Mouse (Mus musculus) lung, postnatal 25 days (tissue): ENCODE data around the gene C5ar1.

Experiments
- DNase-seq: peaks from one replicate; pipeline ENCODE4 v3.0.0; 2022; ENCODE audit warnings: low spot score

The C5ar1 gene

DNA sequence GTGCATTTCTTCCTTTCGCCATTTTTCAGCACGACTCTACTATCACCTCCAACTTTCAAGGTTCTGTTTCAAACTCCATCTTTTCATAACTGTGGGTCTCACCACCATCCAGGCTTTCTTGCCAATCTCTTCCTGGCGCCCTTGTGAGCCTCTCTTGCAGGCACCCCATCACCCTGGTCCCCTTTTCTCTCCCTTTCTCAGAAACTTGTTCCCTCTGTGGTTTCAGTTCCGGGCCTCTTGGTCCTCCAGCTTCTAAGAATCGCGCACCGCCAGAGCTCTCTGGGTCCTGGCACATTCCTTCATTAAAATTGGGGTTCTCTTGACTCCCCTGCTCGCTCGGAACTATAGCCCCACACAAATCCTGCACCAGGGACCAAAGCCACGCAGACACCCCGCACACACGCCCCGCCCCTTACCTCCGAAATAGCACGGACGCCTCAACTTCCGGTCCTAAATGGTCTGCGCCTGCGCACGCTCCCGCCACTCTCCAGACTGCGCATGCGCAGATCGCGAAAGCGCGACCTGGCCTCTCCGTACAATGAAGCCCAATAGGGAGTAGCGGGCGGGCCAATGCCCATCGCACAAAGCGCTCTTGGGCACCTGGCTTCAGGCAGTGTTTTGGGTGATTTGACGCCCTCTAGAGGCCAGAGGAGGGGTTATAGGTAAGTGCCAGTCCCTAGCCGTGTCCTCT is 37.6 kb downstream of the C5ar1 start, which contains the start of gene Dhx34:
Gene Dhx34 (minus strand): TSS at position 456 of the 691 bp plus-strand sequence.
- peak; percentile 96 for DNase-seq

- DNase-seq, result no peak
Observed at GRCm38 (mm10) chr7:16213986-16214385, 45.4 kb downstream of the C5ar1 start.

DNA sequence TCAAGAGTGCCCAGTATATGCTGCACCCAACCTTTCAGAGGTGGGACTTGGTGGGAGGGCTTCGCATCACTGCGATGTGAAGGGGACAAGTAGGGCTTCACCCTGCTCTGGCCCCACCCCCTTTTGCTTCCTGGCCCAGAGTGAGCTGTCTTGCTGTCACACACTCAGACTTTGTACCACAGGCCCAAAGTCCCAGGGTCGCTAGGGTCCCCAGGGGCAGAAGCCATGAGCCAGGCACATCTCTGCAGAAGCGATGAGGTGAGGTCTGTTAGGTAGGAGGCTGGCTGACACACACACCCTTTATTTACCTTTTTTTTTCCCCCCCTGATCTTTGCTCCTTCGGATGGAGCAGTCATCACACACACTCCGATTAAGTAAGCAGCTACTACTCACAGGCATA is 46.1 kb downstream of the C5ar1 start:
- DNase-seq, result no peak

DNA sequence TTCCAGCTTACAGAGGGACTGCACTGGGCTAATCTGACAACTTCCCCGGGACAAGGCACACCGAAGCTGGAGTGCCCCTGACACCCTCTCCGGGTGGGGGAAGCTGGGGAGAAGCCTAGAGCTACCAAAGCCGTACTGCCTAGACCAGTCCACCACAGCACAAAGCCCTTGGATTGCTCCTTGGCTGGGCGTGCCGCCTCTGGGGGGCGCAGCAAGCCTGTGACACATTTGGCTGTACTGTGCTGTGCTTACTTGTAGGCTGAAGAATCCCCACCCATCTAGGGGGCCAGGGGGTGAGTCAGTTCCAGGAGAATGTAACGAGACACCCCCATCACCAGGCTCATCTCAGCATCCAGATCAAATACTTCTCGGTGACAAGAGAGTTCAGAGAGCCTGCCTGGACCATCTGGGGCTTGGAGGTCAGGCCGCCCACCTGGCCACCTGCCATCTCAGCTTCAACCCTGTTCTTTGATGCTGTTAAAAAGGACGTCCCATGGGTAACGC is 48.4 kb downstream of the C5ar1 start:
- no peak for DNase-seq

GRCm38 (mm10) chr7:16208781-16209665 is 50.3 kb downstream of the C5ar1 start:
- no peak for DNase-seq

DNA sequence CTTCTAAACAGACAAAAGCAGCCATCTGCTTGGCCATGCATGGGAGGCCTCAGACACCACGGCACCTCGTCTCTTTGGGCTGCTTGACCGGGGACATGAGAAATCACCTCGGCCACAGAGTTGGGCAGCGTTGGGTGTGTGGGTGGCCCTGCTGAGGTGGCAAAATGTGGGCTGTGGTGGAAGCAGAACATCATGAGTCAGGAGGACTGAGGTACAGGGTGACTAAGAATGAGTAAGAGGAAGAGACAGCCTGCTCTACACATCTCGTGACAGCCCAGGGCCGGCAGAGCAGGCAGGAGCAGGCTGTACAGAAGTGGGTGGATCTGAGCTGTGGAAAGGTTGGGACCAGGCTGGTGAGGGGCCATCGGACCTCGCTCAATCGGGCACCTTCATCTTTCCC is 51.8 kb downstream of the C5ar1 start:
- DNase-seq, result peak; percentile 46

DNA sequence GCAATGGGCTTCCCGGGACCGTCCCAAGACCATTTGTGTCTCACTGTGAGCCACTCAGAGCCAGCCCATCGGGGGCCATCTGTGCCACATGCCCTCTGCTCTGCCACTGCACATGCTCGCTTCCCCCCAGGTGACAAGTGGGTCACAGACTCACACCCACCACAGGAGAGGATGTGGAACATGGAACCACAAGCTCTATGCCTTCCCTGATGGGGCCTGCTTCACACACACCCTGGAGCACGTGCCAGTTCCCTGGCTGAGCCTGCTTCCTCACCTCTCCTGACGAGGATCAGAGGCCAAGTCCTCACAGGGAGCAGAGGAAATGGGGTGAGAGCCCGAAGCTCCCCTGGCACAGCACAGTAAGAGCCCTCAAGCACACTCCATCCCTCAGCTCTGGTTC is 52.3 kb downstream of the C5ar1 start:
- DNase-seq, result no peak

DNA sequence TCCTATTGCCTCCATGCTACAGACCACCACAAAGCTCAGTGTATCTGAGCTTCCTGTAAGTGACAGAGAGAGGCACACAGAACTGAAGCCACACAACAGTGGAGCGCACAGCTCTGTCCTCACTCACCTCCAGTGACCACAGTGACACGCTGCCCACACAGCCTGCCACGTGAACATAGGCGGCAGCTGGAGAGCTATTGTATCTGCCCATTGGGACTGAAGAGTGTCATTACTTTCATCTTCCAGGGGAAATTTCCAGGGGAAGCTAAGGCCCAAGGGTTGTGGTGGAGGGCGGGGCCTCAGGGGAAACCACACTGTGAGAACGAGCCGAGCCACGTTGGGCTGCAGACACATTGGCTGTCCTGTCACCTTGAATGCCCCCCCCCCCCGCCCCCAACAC is 54.5 kb downstream of the C5ar1 start:
- DNase-seq, result no peak

DNA sequence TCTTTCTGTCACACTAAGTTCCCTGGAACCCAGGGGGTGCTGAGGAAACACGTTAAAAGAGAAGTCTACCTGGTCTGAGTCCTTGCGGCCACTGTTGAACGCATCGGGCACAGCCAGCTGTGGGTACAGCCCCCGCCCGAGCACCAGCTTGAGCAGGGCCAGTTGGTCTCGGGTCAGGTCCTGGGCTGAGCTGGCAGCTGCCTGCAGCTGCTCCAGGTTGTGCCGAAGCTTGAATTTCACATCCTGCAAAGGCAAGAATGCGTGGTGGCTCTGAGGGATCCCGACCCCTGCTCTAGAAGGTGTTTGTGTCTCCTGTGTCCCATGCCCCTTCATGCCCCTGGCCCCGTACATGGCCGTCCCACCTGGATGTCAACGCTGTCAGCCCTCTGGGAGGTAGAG is 55.8 kb downstream of the C5ar1 start:
- no peak for DNase-seq

DNA sequence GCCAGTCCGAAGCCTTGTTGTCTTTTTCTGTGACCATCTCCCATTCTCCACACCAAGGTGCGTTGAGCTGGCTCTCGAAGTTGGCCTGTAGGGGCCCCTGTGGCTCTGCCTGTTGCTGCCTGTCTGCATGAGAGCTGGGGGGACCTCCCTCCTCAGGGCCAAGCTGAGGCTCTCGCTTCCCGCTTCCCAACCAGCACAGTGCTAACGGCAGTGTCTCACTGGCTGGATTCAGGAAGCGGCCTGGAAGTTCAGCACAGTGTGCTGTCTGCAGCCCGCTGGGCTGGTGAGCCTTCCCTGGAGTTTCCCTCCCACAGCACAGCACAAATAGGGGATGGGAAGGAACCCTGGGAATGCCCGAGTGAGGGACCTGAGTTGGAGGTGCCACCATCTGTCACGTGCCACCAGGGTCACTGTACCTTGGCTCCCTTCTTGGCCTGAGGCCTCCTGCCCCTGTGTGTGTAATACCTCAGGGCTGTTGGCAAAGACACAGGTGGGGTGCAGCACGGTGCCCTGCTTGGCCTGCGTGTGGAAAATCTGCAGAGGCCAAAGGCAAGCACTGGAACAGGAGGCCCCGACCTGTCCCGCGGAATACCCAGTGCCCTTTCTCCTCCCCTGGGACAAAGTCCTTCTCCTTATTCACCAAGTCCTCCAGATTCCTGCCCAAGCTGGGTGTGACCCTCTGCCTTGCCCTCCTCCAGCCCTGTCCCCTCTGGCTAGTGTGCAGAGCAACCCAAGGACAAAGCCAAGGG is 56.4 kb downstream of the C5ar1 start:
- DNase-seq, result no peak

- DNase-seq, result no peak
Observed at GRCm38 (mm10) chr7:16201136-16201535, 58.2 kb downstream of the C5ar1 start.

DNA sequence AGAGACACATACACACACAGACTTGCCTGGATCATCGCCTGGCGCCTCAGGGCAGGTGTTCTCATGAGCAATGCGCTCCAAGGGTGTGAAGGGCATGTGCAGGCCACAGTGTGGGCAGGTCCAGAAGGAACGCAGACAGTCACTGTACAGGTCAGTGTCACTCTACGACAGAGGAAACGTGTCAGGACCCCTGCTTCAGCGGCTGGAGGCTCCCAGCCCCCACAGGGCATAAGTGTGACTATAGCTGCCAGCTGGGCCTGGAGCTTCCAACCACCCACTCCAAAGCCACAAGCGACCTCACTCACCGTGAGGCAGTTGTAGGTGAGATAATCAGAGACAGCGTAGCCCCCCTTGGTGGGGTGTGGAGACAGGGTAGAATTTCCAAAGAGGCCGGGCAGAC is 60.8 kb downstream of the C5ar1 start:
- DNase-seq, result no peak

DNA sequence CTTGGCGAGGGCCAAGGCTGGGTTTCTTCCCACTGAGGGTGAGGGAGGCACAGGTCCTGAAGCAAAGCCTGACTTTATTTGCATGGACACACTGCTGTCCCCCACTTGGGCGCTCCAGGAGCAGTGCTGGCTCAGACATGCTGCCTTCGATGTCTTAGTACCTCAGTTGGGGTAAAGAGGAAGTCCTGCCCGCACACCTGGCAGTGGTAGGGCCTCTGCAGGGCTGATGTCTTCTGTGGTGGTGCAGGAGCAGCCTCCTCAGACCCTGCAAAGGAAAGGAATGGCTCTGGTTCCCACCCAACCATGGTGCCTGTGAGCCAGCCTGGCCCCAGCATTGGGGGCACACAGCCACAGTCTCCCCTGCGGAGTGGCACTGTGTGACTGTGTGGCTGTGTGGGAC is 62.2 kb downstream of the C5ar1 start:
- no peak for DNase-seq
